Mouse (Mus musculus) forelimb bud, embryonic 11.5 days (tissue): ENCODE data around the gene Hoxd12.

ENCODE experiments used
- DNase-seq: peaks from one replicate; pipeline ENCODE4 v3.0.0-alpha.2; 2012; ENCODE audit warnings: low read depth, low spot score

Gene Hoxd12

DNA sequence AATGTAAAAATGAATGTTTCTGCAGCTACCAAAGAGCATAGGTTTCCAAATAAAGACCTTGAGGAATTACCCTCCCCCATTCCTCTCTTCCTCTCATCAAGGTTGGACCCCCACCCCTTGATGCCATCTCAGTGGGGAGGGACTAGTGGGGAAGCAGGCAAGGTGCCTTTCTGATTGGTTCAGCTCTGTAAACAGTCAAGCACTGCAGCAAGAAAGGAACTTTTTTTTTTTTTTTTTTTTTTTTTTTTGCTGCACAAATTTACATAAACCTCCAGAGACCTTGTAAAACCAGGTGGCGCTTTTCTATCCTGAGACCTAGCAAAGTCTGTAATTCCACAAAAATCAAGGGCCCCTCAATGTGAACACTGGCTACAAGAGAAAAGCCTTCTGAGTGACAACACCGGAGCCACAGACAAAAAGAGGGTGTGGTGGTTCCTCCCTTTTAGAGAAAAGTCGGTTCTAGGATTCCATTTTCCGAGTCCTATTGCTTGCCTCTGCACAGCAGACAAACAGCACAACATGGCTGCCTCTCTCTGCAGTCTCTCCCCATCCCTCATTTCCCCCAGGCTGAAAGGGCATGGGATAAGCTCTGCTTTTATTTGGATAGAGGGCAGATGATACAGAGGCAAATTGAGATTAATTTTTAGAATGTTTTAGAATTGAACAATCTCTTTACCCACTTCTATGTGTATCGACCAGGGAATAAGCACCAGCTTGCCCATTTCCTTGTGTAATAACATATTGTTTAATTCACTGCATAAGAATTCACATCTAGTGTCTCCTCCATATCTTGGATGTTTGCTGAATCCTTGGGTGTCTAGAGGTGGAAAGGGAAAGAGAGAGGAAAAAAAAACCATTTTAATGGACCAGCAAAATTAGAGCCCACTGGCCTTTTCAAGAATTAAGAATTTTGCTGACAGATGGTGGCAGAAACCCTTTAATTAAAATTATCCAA, 34.9 kb downstream of the Hoxd12 start:
- no peak for DNase-seq

DNA sequence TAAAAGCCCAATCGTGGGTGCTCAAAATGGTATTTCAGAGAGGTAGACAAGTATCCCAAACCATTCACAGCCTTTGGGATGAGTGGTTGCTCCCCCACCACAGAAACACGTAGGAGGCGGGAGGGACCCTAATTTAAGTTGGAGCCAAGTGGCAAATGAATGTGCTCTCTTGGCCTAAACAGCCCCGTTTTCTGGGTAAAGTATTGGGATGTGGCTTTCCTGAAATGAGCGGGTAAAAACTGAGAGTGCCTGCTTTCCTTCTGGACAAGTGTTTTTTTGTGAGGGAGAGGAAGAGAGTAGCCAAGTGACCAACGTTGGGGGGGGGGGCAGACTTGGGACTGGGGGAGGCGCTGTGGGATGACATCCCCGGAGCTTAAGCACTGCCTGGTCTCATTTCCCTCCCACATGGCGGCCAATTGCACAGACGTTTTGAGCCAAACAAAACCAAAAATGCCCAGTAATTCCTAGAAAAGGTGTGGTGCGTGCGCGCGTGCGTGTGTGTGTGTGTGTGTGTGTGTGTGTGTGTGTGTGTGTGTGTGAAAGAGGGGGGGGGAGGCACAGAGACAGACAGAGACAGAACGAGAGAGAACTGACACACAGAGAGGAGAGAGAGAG, 36.2 kb downstream of the Hoxd12 start:
- no peak for DNase-seq

DNA sequence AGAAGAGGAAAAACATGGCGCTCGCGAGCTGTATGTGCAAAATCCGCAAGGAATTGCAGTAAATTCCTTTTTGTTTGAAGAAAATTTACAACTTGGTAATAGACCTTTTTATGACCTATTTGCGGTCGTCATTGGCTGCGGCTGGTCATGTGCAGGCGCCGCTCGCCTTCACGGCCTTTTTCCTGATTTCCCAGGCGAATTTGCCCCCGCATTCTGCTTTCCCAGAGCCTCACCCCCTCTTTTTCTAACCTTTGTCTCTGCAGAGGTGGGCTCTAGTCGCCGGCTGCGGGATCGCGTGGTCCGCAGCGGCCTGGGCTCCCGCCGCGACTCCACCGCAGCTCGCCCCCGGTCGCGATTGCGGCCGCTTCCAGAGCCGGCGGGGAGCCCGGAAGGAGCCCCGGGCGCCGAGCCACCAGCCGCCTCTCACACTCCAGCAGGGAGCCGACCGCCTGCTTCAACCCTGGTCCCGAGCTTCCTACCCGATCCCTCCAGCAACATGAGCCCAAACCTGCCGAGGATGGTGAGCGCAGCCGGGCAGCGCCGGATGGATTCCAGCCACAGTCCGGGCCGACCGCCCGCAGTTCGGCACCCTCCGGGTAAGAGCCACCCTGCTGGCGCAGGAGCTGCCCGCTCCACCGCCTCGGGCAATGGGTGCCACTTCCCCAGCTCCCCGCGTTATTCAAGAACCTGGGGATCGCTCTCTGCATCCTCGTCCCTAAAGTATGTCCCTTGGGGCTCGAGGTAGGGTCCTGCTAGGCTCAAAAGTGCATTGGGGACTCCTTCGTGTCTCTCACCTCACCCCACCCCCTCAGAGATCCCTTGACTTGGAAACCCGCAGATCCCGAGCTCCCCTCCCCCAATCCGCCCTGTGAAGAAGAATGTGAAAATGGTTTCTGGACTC, 37.2 kb downstream of the Hoxd12 start, which contains the start of the genes Hoxd3 and Hoxd4:
TSS of gene Hoxd3 (plus strand) at position 207 of the 901 bp plus-strand sequence.
TSS of gene Hoxd4 (plus strand) at position 209 of the 901 bp plus-strand sequence.
- DNase-seq: peak; percentile 83

DNA sequence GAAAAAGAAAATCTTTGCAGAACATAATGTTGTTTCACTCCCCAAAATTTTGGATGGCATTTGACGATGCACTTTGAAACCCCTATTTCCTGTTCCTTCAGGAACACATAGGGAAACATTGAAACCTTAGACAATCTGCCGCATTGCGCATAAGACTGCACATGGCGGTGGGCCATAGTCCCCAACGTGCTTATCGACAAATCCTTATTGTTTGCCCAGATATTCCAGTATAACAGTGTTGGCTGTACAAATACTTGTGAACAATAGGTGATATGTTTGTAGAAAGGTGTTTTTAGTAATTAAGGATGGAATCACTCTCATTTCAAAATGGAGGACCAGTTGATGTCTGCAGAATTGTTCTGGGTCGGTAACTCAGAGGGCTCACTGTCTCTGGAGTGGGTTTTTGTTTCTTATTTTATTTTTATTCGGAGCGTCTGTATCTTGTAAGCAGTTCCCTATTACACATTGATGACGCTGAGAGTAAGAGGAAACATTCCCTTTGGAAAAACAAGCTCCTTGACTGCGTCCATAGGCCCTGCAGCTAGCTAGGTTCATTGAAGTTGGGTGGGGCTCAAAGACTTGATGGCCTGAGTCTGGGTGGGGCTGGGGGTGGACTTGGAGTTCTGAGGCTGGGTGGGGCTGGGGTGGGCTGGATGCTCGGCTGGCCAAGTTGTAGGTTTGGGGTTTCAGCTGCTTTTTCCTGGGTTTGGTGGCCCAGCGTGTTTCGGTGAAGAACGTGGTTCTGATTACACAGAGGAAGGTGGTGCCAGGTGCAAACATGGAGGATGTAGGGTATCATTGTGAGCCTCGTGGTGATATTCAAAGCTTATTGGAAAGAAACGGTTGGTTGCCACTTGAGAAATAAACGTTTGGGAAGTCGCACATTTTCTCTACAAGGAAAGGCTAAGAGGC, 38.7 kb downstream of the Hoxd12 start:
- no peak for DNase-seq

DNA sequence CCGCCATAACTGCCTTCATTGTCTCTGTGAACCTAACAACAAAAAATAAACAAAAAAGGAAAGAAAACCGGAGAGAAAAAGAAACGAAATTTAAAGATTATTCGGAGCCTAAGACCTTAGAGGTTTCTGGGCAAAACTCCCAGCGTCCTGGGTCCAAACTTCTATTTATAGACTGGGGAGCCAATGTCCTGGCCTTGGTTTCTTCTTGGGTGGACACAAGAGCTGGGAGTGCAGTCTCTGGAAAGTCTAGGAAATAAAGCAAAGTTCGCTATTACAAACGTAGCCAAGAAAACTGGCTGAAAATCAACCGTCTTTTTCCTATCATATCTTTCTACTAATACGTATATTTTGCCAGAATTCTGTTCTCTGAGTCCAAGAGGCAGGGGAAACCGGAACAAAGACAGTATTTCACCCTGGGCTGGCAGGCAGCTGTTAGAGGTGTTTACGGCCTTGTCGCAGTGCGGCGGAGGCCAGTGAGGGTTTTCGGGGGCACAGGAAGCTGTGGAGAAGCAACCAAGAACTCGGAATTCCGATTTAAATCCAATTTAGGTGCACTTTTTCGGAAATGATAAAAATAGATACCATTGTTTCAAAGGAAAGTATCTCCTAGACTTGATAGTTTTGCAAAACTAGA, 39.5 kb downstream of the Hoxd12 start:
- no peak for DNase-seq

DNA sequence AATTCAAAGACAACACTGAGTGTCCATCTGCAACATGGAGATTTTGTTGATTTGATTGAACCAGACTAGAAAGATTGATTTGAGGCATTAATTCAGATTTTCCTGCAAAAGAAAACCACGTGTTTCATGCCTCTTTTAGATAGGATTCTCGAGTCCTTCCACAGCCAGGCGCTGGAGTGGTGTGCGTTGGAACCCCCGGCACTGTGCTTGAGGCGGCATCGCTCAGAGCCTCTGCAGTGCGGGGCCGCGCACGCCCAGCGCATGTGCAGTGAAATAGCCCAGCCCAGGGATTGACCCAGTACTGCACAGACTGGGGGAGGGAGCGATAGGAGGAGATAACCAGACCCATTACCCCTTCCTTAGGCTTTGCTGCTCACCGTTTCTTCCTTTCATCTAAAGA, 40.1 kb downstream of the Hoxd12 start:
- no peak for DNase-seq

DNA sequence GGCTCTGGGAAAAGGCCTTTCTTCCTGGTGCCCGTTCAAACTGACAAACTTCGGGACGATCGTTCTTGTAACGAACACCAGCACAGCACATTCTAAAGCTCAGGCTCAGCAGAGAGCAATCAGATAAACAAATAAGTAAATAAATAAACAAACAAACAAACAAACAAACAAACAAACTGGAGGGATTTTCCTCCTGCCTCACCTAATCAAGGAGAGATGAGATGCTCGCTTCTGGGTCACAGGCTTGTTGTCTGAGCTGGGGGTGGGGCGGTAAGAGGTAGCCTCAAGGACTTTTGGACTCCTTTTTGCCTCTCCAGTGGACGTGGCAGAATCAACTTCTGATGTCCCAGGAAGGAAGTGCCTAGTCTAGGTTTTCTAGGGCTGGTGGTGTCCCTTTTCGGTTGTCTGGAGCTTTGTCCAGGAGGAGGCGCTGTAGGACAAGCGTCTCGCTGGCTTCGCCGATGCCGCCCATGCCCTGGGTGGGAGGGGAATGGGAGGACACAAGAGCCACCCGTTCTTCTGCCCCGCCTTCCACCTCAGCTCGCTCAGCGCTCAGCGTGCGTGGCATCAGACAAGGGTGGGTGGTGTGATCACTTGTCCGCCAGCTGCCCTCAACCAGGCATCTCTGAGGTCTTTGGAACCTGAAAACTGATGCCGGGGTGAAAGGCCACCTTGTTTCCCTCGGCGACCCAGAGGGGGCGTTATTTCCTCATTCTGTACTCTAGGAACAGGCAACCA, 40.9 kb downstream of the Hoxd12 start:
- peak; percentile 94 for DNase-seq

DNA sequence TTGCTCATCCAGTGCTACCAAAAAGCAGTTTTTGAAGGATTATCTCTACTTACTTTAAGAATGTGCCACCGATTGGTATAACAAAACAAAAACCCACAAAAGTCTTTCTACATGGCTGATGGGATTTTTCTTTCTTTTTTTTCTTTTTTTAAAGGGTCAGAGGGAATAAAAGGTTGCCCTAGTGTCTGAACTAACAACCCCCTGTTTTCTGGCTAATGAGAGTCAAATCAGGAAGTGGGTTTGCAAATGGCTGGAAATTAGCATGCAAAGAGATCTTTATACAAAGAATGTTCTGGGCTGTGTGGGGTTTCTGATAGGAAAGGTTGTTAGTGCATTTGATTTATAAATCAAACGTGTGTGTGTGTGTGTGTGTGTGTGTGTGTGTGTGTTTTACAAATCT, 45.6 kb downstream of the Hoxd12 start:
- DNase-seq: no peak

DNA sequence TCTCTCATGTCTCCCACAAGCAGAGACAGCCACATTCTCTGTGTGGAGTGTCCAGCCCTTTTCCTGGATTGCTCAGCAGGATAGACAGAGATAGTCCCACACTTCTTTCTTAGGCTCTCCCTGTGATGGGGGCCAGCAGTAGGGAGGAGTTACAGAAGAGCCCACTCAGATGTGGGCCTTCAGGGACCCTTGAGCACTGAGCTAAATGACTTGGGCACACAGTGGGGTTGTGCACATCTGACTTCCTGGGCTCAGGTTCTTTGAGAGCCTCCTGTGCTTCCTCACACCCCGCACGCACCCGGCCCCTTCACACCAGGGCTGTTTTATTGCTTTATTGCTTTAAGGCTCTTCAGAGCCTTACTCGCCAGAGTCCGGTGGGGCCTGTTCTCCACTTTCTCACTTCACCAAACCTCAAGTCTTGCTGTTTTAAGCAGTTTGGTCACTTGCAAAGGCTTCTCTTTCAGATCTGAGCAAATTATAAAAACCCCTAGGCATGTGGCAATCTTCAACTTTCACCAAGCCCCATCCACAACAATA, 46.2 kb downstream of the Hoxd12 start:
- no peak for DNase-seq

DNA sequence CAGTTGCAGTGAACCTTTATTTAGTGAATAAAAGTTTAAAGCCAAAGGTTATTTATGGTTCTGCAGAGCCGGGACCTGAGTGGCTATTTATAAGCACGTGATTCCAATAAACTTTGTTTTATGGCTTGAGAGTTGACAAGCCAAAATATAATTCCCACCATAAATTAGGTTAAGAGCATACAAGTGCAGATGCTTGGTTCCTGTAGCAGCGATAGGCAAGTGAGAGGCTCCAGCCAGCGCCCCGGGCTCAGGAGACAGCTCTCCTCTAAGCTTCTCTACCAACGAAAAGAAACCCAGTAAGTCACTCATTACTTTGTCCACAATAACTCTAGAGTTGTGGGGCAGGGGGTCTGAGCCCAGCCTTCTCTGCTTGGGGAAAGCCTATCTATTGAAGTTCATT, 47.1 kb downstream of the Hoxd12 start:
- DNase-seq: no peak

DNA sequence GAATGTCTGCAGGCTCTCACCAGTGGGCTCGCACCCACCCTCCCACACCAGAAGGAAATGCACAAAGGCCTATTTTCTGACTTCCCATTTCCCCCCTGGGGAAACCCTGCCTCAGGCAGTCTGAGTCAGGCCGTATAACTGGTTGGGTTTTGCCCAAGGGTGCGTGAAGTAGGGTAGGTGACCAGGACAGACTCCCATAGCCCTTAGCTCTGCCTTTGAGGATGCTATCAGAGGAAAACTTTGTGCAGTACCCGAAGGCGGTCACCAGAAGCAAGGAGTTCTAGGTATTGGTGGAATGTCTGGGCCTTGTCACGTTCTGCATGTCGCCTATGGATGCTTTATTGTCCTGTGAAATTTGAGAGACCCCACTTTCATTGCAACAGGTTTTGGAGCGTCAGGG, 48.1 kb downstream of the Hoxd12 start:
- DNase-seq: no peak

DNA sequence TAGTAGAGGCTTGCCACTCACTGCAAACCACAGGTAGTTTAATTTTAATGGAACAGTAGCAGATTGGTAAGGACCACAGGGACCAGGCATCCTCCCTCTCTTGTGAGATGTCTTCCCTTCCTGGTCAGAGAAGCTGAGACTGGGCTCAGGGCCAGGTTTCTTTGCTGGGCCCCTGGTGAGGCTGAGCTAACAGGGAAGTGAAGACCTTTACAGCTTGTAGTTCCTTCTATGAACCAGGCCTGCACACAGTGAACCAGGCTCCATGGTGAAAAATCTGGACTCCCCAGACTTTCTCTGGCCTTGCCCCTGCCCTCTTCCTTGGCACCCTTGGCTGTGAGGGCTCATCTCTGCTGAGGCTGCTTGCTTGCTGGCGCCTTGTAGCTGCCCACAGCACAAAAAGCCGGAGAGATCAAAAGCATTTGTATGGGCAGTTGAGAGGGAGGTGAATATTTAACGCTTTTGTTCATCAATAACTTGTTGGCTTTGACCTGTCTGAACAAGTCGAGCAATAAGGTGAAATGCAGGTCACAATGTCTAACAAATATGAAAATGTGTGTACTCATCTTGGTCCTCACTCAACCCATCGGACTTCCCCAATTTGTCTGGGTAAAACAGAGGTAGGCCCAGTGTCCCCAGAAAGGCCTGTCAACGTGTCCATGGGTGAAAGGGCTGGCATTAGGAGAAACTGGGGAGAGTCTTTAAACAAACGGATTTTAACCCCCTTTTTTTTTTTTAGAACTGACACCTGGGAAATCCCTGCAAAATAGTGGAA, 49.6 kb downstream of the Hoxd12 start:
- no peak for DNase-seq

DNA sequence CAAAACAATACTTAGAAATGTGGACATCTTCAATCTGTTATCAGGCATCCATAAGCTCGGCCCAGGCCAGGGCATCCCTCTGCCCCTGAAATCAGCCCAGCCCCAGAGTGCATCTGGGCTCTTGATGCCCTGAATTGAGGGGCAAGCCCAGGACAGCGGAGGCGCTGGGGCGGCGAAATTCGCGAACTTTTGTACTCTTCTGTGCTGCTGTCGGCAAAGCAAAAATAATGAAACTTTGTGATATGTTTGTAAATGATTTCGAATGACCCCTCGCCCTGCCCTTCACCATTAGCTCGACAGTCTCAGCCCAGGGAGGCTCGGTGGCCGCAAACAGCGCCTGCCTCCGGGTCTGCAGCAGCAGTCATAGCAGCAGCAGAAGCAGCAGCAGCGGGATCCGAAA, 50.4 kb downstream of the Hoxd12 start:
- DNase-seq: no peak

DNA sequence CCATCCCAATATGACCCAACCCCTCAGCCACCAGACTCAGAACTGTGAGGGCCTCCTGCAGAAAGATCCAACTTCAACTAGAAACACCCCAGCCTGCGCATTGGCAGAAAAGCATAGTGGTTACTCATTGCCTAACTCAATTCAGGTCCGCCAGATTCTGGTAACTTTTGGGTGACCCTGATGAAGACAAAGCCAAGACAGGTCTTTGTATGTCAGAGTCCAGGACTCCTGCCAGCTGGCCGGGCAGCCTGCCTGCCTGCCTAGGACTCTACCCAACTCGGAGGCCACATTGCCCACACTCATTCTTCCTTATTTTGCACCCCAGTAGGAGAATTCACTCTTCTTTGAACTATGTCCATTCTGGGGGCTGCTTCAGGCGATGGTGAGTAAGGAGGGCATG, 51.7 kb downstream of the Hoxd12 start, which contains the start of gene Gm28230:
TSS of gene Gm28230 (plus strand) at position 178 of the 400 bp plus-strand sequence.
- no peak for DNase-seq

DNA sequence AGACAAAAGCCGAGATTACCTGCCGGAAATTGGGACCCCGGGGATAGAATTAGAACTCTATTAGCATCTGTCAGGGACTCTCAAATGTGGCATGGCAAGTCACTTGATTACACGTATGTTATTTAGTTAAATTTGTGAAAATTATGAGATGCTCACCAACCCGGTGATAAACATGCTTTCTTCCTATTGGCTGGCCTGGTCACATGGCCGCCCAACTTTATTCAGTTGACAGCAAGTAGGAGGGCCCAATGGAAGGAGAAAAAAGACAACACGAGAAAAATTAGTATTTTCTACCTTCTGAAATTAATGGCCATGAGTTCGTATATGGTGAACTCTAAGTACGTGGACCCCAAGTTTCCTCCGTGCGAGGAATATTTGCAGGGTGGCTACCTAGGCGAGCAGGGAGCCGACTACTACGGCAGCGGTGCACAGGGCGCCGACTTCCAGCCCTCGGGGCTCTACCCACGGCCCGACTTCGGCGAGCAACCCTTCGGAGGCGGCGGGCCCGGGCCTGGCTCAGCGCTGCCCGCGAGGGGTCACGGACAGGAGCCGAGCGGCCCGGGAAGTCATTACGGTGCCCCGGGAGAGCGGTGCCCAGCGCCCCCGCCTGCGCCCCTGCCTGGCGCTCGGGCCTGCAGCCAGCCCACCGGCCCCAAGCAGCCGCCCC, 52.3 kb downstream of the Hoxd12 start:
- DNase-seq: no peak
